Mouse (Mus musculus) B cell, adult (primary cell): ENCODE results near the gene Frmd4a. TPM values are rescaled to one million over a fixed set of nuclear protein-coding genes. Genes with fewer than 3 reads are reported as not detected.

Source experiments
- total RNA-seq: library from RNA; stranded (reverse); gene quantifications from 4 replicates; pipeline ENCODE4 v1.2.4, GENCODE M21; 2023; ENCODE audit not compliant: inconsistent age

The Frmd4a gene
- total RNA-seq, result 0.83 to 2.0 TPM (median 1.1 TPM) in 4 replicates

GRCm38 (mm10) chr2:4017528-4018288 is at the start of gene Frmd4a:
Gene Frmd4a, plus strand, starts transcription at chr2:4017717.

GRCm38 (mm10) chr2:4651500-4652285 is 634.2 kb downstream of the Frmd4a start, which contains the start of gene Prpf18:
Gene Prpf18, minus strand, starts transcription at chr2:4652113.

